Comparison of ENCODE assay signal across 18 mouse cellular contexts in genomic region chr5:75877609-75877971, GRCm38 (mm10).
DNase-seq lines count a peak whose midpoint lies in the region; ATAC-seq lines count a peak whose summit lies in the region.
"Had no signal": no experiment of that assay in that cellular context is flagged by ENCODE, and none has a peak within 500 bp of the region (broad histone marks: within the 10 kb centered on the region; RNA-seq: fewer than 3 reads in every experiment).

No protein-coding gene starts in this region.

- H3K4me2 ChIP-seq in heart, embryonic 15.5 days = no peak overlapping the region
- H3K4me2 ChIP-seq: limb, embryonic 13.5 days; midbrain, embryonic 11.5 days had no signal

- no peak for ATAC-seq in heart, embryonic 15.5 days (replicated peaks; ENCODE audit: insufficient number of reproducible peaks, insufficient read depth, low FRiP score, low read depth)
- ATAC-seq in megakaryocyte, adult 5-6 weeks (ENCODE audit: poor library complexity, severe bottlenecking) = no peak
- ATAC-seq: forebrain, postnatal 0 days had no signal

- DNase-seq in heart, adult 9 months (ENCODE audit: low spot score in 2 of 2) = no peak
- DNase-seq in kidney, postnatal 10 days = peak; percentile 13
- no peak for DNase-seq in kidney, adult 11 months
- DNase-seq in urinary bladder, postnatal 36 days (ENCODE audit: low spot score in 2 of 2) = no peak
- DNase-seq: B cell, adult 2 months; cerebellum, adult 18-20 months; cerebellum, postnatal 25 days; forebrain, postnatal 0 days; layer of hippocampus, postnatal 36 days; right cerebral cortex, postnatal 25 days; thymus, adult 18-20 months; thymus, postnatal 4 days had no signal

- H3K4me3 ChIP-seq in heart, embryonic 15.5 days = no peak overlapping the region
- H3K4me3 ChIP-seq in megakaryocyte, embryonic 14.5 days (replicated peaks) = peak overlapping the region; percentile 71
- H3K4me3 ChIP-seq: forebrain, embryonic 10.5 days; limb, embryonic 13.5 days had no signal

- H3K4me1 ChIP-seq in heart, embryonic 15.5 days (replicated peaks) = peaks cover 25% of the 10 kb centered on the region
- peaks cover 73% of the 10 kb centered on the region for H3K4me1 ChIP-seq in megakaryocyte, embryonic 14.5 days

- H3K27ac ChIP-seq in heart, embryonic 15.5 days = peak overlapping the region; percentile 66
- H3K27ac ChIP-seq: forebrain, embryonic 10.5 days; limb, embryonic 13.5 days had no signal

- H3K9ac ChIP-seq in heart, embryonic 15.5 days = no peak overlapping the region
- H3K9ac ChIP-seq: forebrain, postnatal 0 days; limb, embryonic 13.5 days had no signal

- H3K9me3 ChIP-seq in heart, embryonic 15.5 days (replicated peaks) = no peaks in the 10 kb centered on the region
- H3K9me3 ChIP-seq in megakaryocyte, embryonic 14.5 days = peaks cover 11% of the 10 kb centered on the region; the same call in 1 of the 2 replicates
- H3K9me3 ChIP-seq: forebrain, embryonic 10.5 days had no signal

- 67% methylated on average over 4 of the region's 4 CpGs for WGBS in heart, embryonic 15.5 days

- no peaks in the 10 kb centered on the region for H3K36me3 ChIP-seq in heart, embryonic 15.5 days
- peaks cover 9% of the 10 kb centered on the region for H3K36me3 ChIP-seq in megakaryocyte, embryonic 14.5 days (replicated peaks; ENCODE audit: low read length)
- H3K36me3 ChIP-seq: forebrain, embryonic 10.5 days; limb, embryonic 13.5 days had no signal

- H3K27me3 ChIP-seq in heart, embryonic 15.5 days = no peaks in the 10 kb centered on the region
- H3K27me3 ChIP-seq in megakaryocyte, embryonic 14.5 days (replicated peaks) = no peaks in the 10 kb centered on the region
- H3K27me3 ChIP-seq: limb, embryonic 13.5 days had no signal
